Mouse (Mus musculus) WW6 (cell line): ENCODE measurements around the gene Cep112.

Experiments used
- DNase-seq: peaks from one replicate; pipeline ENCODE4 v3.0.0-alpha.2; 2013; ENCODE audit warnings: low read depth, low spot score

The Cep112 gene

DNA sequence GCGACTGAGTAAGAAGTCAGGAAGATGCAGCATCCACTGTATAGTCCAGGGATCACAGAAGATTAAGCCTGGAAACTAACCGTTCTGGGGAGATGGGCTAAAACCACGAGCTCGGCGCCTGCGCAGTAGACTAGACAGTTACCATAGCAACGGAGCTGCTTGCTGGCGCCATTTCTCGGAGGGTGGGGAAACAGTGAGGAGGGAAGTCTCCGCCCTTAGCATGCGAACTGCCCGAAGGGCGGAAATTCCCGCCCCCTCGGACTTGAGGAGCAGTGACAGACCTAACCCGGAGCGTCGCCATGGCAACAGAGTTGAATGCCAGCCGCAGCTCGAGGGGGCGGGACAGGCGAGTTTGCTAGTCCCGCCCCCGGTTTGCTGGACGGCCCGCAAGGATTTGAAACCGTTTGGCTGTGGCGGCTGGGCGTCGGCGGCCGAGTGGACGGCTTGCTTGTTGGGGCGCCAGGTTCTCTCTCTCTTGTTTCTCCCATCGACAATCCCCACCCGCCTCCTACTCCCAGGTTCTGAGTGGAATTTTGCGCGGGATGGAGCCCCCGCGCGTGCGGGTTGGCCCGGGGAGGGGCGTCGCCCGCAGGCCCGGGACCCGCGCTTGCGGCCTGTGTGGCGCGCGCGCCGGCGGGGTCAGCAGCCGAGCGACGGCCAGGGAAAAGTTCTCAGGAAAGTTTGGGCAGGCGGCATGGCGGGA lies at the start of gene Cep112:
TSS of gene Cep112 (plus strand) at position 304 of the 703 bp plus-strand sequence.
- peak; percentile 100 for DNase-seq

DNA sequence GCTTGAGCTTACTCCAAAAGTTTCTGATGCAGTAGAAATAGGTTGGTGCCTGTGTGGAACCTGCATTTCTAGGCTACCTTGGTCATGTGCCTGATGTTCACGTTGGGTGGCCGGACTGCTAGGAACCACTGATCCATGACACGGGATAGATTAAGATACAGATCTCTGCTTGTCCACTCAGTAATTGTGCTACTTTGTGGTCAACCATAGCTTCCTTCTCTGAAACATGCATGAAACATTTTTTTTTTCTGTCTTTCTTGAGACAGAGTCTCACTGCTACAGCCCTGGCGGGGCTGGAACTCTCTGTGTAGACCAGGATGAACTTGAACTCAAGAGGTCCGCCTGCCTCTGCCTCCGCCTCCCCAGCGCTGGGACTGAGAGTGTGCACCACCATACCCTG lies 48.2 kb upstream of the Cep112 start:
- no peak for DNase-seq

- DNase-seq: peak; percentile 54
These were observed 47.2 kb upstream of the Cep112 start for GRCm38 (mm10) chr11:108377680-108378362.

DNA sequence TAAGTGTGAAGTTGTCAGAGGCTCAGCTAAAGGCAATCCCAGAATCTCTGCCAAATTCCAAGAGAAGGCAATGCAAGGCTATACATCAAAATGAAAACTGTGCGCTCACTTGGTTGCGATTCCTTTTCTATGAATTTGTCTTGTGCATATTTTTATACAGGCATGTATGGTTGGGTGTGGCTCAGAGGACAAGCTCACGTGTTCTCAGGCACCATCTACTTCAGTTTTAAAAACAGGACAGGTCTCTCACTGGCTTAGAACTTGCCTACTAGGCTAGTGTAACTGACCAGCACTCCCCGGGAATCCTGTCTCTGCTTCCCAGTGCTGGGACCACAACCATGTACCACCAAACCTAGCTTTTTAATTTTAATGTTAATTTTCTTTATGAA lies 46.6 kb upstream of the Cep112 start:
- no peak for DNase-seq

DNA sequence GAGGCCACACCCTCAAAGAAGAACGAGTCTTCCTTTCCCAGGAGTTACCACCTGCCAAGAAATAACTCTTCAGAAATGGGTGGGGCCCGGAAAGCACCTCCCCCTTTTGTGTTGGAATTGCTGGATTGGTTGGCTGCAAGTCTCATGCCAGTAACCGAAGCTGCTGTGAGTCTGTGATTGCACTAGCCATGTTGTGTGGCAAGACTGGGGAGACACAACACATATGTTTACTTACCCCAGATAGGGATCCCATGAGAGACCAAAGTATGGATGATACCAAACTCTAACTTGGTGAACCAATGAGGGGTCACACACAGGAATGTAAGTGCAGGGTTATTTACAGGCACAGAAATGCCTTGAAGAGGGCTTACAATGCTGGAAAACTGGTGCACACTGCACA lies 42.3 kb upstream of the Cep112 start:
- DNase-seq: no peak

DNA sequence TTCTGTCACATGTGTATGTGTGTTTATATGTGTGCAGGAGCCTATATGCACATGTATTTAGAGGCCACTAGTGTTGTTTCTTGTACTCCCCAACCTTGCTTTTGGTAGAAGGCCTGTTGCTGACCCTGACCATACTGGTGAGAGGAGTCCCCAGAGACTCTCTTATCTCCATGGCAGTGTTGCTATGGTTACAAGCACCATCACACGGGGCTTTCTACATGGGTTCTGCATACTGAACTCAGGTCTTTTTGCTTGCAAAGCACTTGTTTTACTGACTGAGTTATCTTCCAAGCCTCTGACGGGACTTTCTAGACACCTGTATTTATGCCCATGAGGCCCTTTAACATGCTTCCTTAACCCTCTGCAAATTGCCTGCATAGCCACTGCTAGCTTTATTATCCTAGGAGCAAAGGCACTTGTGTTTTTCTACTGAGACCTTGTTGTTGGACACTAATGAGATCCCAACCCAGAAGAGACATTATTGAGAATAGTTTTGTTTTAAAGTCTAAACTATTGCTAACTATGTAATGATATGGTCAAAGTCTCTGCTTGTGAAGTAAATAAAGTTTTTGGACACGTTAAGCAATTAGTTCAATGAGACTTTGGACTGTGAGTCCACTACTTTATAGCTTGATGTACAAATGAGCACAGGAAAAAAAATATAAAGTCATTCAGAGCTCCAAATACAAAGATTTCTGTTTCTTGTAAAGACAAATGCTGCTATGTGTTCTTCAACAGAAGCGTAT lies 39.9 kb upstream of the Cep112 start:
- no peak for DNase-seq

DNA sequence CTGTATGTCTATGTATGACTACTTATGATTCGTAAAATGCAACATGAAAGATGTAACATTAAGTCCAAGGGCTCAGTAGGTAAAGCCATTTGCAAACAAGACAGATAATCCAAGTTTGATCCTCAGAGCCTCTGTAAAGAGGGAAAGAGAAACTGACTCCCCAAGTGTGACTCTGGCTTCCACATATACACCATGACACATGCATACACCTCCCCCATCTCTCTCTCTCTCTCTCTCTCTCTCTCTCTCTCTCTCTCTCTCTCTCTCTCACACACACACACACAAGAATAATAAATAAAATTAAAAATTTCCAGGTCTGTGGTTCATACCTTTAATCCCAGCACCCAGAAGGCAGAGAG lies 39.3 kb upstream of the Cep112 start:
- DNase-seq: no peak

GRCm38 (mm10) chr11:108395061-108395460 lies 29.9 kb upstream of the Cep112 start:
- no peak for DNase-seq

DNA sequence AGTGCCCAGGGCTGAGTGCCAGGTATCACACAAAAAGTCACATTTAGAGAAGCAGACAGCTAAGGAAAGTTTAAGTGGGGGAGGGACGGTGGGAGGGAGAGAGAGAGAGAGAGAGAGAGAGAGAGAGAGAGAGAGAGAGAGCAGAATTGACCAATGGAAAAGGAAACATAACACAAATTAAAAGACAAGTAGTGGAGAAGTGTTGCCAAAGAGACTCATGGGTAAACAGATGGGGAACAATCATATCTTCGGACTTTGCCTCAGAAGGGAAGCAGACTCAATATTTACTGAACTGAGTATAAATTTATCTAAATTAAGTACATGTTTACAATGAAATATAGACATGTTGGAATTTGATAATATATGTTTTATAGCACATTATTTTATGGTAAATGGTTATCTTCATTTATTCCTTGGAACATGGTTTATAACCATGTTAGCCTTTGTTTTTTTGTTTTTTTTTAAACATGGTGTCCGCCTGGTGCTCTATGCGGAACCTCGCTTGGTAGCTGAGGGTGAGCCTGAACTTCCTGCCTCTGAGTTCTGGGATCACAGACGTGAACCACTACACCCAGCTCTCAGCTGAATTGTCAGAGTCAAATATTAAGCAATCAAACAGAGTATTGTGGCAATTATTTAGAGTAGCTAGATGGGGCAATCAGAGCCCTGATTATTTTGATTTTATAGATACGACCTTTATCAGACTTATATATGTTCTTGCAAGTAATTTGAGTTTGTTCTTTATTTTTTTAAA lies 28.7 kb upstream of the Cep112 start:
- DNase-seq: no peak

DNA sequence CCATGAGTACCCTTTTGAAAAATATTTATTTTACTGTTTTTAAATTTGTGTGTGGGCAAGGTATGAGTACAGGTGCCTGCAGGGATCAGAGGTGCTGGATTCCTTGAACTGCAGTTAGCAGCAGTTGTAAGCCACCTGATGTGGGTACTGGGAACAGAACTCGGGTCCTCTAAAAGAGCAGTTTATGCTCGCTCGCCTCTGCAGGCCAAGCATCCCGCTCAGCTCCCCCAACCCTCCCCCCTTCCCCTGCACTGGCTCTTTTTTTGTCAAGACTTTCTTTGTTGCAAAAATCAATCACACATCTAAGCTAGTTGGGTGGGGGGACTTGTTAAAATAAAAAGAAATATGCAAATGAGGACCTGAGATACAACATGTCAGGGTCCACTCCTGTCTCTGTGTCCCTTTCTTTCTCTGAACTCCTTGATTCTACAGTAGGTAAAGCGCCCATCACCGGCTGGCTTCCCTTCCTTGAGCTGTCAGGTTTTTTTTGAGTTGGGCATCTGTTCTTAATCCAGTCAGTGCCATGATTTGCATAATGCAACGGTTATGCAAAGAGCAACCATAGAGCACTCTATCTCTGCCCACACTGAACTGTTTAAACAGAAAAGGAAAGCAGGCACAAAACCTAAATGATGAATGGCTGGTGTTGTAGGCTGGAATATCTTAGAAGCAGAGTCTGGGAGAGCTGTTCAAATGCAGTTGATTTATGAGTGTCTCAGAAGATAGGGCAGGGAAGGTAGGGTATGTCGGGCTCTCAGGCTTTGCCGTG lies 14.9 kb upstream of the Cep112 start:
- no peak for DNase-seq

DNA sequence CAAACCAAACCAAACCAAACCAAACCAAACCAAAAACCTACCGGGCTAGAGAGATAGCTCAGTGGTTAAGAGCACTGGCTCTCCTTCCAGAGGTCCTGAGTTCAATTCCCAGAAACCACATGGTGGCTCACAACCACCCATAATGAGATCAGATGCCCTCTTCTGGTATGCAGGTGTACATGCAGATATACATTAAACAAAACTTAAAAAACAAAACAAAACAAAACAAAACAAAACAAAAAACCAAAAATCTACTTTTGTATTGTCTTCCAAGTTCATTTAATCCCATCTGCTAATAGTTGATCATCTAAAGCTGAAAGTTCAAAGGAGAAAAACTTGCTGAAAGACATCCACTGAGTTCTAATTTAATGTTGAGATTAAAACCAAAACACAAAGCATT lies 8.6 kb upstream of the Cep112 start:
- DNase-seq: no peak

GRCm38 (mm10) chr11:108418540-108418939 lies 6.5 kb upstream of the Cep112 start:
- no peak for DNase-seq

DNA sequence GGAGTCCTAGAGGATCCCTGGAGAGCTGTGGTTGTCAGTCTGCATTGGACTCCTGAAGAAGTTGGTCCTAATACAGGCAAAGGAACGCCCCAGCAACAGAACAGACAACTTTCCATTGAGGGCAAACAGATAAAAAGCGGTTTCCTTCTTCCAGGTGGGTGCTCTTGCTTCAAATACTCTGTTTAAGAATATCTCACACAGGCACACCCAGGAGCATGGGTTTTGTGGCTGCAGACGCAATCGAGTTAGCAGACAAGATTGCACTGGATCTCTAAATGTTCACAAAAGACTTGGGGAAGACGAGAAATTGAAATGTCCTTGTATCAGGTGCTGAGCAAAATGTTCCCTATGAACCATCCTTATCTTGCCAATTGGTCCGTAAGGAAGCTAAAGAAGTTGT lies 5.8 kb upstream of the Cep112 start:
- DNase-seq: no peak

DNA sequence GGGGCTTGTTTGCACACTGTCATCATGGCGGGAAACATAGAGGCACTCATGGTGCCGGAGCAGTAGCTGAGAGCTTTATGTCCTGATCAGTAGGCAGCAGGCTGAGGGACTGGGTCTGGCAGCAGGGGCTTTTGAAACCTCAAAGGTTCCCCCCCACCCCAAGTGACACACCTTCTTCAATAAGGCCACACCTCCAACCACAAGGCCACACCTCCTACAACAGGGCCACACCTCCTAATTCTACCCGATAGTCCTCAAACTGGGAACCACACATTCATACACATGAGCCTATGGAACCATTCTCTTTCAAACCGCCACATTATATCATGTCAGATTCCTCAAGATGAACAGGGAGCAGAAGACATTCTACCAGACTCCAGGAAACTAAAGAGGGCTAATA lies 4.2 kb upstream of the Cep112 start:
- no peak for DNase-seq

DNA sequence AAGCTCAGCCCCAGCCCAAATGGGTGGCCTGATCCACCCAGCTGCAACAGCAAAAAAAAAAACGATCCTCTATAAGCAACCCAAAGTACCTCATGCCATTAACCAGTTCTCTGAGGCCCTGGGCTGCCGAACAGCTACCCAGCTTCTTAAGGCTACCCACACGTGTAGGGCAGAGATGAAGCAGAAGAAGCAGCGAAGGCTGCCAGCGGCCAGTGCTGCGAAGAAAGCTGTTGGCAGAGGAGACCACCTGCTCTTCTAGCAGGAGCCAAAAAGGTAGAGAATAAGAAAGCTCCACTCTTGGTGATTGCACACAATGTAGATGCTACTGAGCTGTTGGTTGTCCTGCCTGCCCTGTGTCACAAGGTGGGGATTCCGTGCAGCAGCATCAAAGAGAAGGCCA lies 1.8 kb upstream of the Cep112 start:
- DNase-seq: no peak

GRCm38 (mm10) chr11:108424111-108424510 lies 881 bp upstream of the Cep112 start:
- no peak for DNase-seq

GRCm38 (mm10) chr11:108425592-108425921 lies 565 bp downstream of the Cep112 start:
- no peak for DNase-seq

- DNase-seq: no peak
These were observed 1.1 kb downstream of the Cep112 start for GRCm38 (mm10) chr11:108426086-108426485.

- no peak for DNase-seq
These were observed 2.2 kb downstream of the Cep112 start for GRCm38 (mm10) chr11:108427191-108427590.

GRCm38 (mm10) chr11:108429076-108429475 lies 4.1 kb downstream of the Cep112 start:
- DNase-seq: no peak

- no peak for DNase-seq
These were observed 19.0 kb downstream of the Cep112 start for GRCm38 (mm10) chr11:108443893-108444563.
